Mouse (Mus musculus): ENCODE data around the gene Med23.

GRCm38 (mm10) chr10:24926962-24927720 lies 57.4 kb downstream of the Med23 start, which contains the start of gene Arg1:
- no peak for TF ChIP-seq POLR2A (IDR thresholded peaks at IDR 0.05; ENCODE audit: insufficient read length, low read depth)
- TF ChIP-seq MYOG (IDR thresholded peaks at IDR 0.05; ENCODE audit: control insufficient read depth in 1 of 3, insufficient read depth in 1 of 3, insufficient read length in 2 of 3, low read depth in 2 of 3): no peak
- no peak for TF ChIP-seq E2F4 (IDR thresholded peaks at IDR 0.05; ENCODE audit: insufficient read depth)
- TF ChIP-seq USF1 (IDR thresholded peaks at IDR 0.05; ENCODE audit: low read depth): no peak
- TF ChIP-seq MYOD1 (IDR thresholded peaks at IDR 0.05; ENCODE audit: control insufficient read depth in 1 of 3, insufficient read length in 2 of 3, low read depth in 2 of 3): no peak
- no peak for TF ChIP-seq MAX (IDR thresholded peaks at IDR 0.05; ENCODE audit: low read depth)
- no peak for TF ChIP-seq CEBPB (IDR thresholded peaks at IDR 0.05; ENCODE audit: insufficient read depth, poor library complexity, severe bottlenecking)
- TF ChIP-seq SRF (IDR thresholded peaks at IDR 0.05; ENCODE audit: control insufficient read depth, insufficient read length, low read depth): no peak
- no peak for TF ChIP-seq POLR2AphosphoS2 (IDR thresholded peaks at IDR 0.05; ENCODE audit: insufficient read length, low read depth)
- no peak for TF ChIP-seq TCF12 (IDR thresholded peaks at IDR 0.05; ENCODE audit: insufficient read depth, poor library complexity, severe bottlenecking)
- TF ChIP-seq REST (IDR thresholded peaks at IDR 0.05; ENCODE audit: insufficient read depth, insufficient read length): no peak

Measured in myocyte (in vitro differentiated cells).